ENCODE assay signal across 15 mouse cellular contexts in genomic region chr17:26513459-26514290, GRCm38 (mm10). TPM values are rescaled to one million over a fixed set of nuclear protein-coding genes. Genes with fewer than 3 reads are reported as not detected.
DNase-seq lines count a peak whose midpoint lies in the region; ATAC-seq and TF ChIP-seq lines count a peak whose summit lies in the region.
"Had no signal": no experiment of that assay in that cellular context is flagged by ENCODE, and none has a peak within 500 bp of the region (broad histone marks: within the 10 kb centered on the region; RNA-seq: fewer than 3 reads in every experiment).

No protein-coding gene starts in this region.

- H3K4me3 ChIP-seq in heart, adult 2 months, result no peak overlapping the region
- H3K4me3 ChIP-seq in brown adipose tissue, adult 24 weeks (ENCODE audit: insufficient read depth, low read depth, low read length), result no peak overlapping the region
- no peak overlapping the region for H3K4me3 ChIP-seq in liver, embryonic 13.5 days (replicated peaks)
- H3K4me3 ChIP-seq: layer of hippocampus, adult 2 months had no signal

- no peaks in the 10 kb centered on the region for H3K79me2 ChIP-seq in heart, adult 2 months (replicated peaks; ENCODE audit: control insufficient read depth, insufficient read depth, low read length)

- H3K9me3 ChIP-seq in liver, embryonic 13.5 days (replicated peaks), result no peaks in the 10 kb centered on the region

- TF ChIP-seq EP300 in heart, adult 2 months (IDR thresholded peaks at IDR 0.05; ENCODE audit: insufficient read depth, low read depth, low read length), result no peak

- no peak for TF ChIP-seq POLR2A in heart, adult 2 months (IDR thresholded peaks at IDR 0.05; ENCODE audit: insufficient read depth, low read depth, low read length)

- TF ChIP-seq CTCF in heart, adult 2 months (IDR thresholded peaks at IDR 0.05), result no peak

- H3K36me3 ChIP-seq in heart, adult 2 months (ENCODE audit: control insufficient read depth, insufficient read depth, low read length), result 0 out of 2 replicates have a peak, but pooled peaks cover 2% of the 10 kb centered on the region
- H3K36me3 ChIP-seq in liver, embryonic 13.5 days, result no peaks in the 10 kb centered on the region

- intact Hi-C loops in heart, adult 2 months (cut with DNase I), result loop anchor here (2.0 kb wide), 1 partner anchor 15 kb away; no protein-coding TSS in a partner anchor
- intact Hi-C loops in gastrocnemius, postnatal 14 days (cut with DNase I; ENCODE audit: low total_unique reads), result loop anchor here (10.0 kb wide), 1 partner anchor 61 kb away; no protein-coding TSS in a partner anchor

- DNase-seq in heart, adult 2 months, result peak in 1 of 2 experiments; percentile 25
- DNase-seq in heart, adult 9 months (ENCODE audit: low spot score in 2 of 2), result no peak
- peak; percentile 21 for DNase-seq in 416B (ENCODE audit: low read depth)
- no peak for DNase-seq in liver, embryonic 13.5 days
- no peak for DNase-seq in right cerebral cortex, postnatal 10 days (ENCODE audit: low spot score in 2 of 2)
- DNase-seq in gastrocnemius, postnatal 14 days, result no peak
- DNase-seq: cerebellum, adult 9-11 months; gastrocnemius, postnatal 10 days; right cerebral cortex, postnatal 4 days; thymus, postnatal 25 days had no signal

- H3K27ac ChIP-seq in heart, adult 2 months, result peak overlapping the region; percentile 63
- peak overlapping the region; percentile 88 for H3K27ac ChIP-seq in brown adipose tissue, adult 24 weeks (replicated peaks; ENCODE audit: low read depth, low read length)
- H3K27ac ChIP-seq in liver, embryonic 13.5 days, result peak overlapping the region; percentile 99
- H3K27ac ChIP-seq: hindbrain, postnatal 0 days had no signal

- H3K4me2 ChIP-seq in liver, embryonic 13.5 days, result peak overlapping the region; percentile 73

- peaks cover 32% of the 10 kb centered on the region for H3K4me1 ChIP-seq in heart, adult 2 months (ENCODE audit: control insufficient read depth, insufficient read depth, low read length)
- H3K4me1 ChIP-seq in brown adipose tissue, adult 24 weeks (ENCODE audit: control insufficient read depth, insufficient read depth, insufficient read length, low read length), result peaks cover 32% of the 10 kb centered on the region
- H3K4me1 ChIP-seq in liver, embryonic 13.5 days (replicated peaks), result peaks cover 86% of the 10 kb centered on the region

- ATAC-seq in liver, embryonic 13.5 days (ENCODE audit: low read depth), result peak; percentile 32
- ATAC-seq in frontal cortex, adult (ENCODE audit: low TSS enrichment), result no peak
- ATAC-seq: forebrain, embryonic 14.5 days; hindbrain, postnatal 0 days had no signal

- H3K27me3 ChIP-seq in heart, adult 2 months (ENCODE audit: control insufficient read depth, insufficient read depth, low read length), result no peaks in the 10 kb centered on the region
- no peaks in the 10 kb centered on the region for H3K27me3 ChIP-seq in liver, embryonic 13.5 days

- 74% methylated on average over 6 of the region's 6 CpGs for WGBS in heart, adult 2 months
- WGBS in liver, embryonic 13.5 days (ENCODE audit: insufficient replicate concordance), result 52% methylated on average over 6 of the region's 6 CpGs

- H3K9ac ChIP-seq in heart, adult 2 months (ENCODE audit: low read depth, low read length), result no peak overlapping the region
- peak overlapping the region; percentile 99 for H3K9ac ChIP-seq in liver, embryonic 13.5 days

RNA-seq across cellular contexts. Expression of gene Ergic1, which starts 47.6 kb away (rescaled TPM):
- total RNA-seq in heart, adult 2 months (2021), result 10 to 100 TPM; 53.6 to 59.4 TPM
- 64.4 and 84.3 TPM in 2 replicates for polyA plus RNA-seq in heart, adult 2 months (2012; rRNA removed)
- 124 and 179 TPM in 2 replicates for polyA plus RNA-seq in brown adipose tissue, adult 24 weeks (2012; ENCODE audit: insufficient read depth, insufficient read length, missing spikeins)
- polyA plus RNA-seq in liver, embryonic 13.5 days (2015; fragmentation: Nextera tagmentation; extraction: Ambion mirVana), result 35.2 and 37.0 TPM in 2 replicates
- 10 to 100 TPM; 71.4 to 87.7 TPM for total RNA-seq in gastrocnemius, postnatal 14 days (2021)

RNA-seq across cellular contexts. Expression of gene Dusp1, which starts 48.3 kb away (rescaled TPM):
- total RNA-seq in heart, adult 2 months (2021), result 10 to 100 TPM; 61.4 to 71.3 TPM
- 122 and 171 TPM in 2 replicates for polyA plus RNA-seq in heart, adult 2 months (2012; rRNA removed)
- 44.4 and 326 TPM in 2 replicates for polyA plus RNA-seq in brown adipose tissue, adult 24 weeks (2012; ENCODE audit: insufficient read depth, insufficient read length, missing spikeins)
- 22.2 and 27.8 TPM in 2 replicates for polyA plus RNA-seq in liver, embryonic 13.5 days (2015; fragmentation: Nextera tagmentation; extraction: Ambion mirVana)
- 10 to 100 TPM; 30.8 to 77.9 TPM for total RNA-seq in gastrocnemius, postnatal 14 days (2021)
